16 mouse cellular contexts compared by ENCODE assay signal in the genomic region with DNA sequence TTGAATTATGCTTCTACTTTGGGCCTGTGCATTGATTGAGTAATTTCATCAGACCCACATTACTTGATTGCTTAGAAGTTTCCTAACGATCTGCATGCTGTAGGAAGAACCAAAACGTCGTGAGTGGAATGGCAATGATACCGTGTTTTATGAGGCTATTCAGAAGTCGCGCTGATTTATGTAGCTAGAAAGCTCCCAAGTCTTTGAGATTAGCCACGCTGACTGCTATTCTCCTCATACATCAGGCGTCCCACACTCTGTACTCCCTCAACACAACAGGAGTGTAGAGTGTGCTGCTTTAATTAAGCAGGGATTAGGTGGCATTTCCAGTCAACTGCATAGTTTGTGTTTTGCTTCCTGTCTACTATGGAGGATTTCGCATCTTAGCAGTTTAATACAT. TPM values are rescaled to one million over a fixed set of nuclear protein-coding genes. Genes with fewer than 3 reads are reported as not detected.
DNase-seq lines count a peak whose midpoint lies in the region; ATAC-seq lines count a peak whose summit lies in the region.
"Had no signal": no experiment of that assay in that cellular context is flagged by ENCODE, and none has a peak within 500 bp of the region (broad histone marks: within the 10 kb centered on the region; RNA-seq: fewer than 3 reads in every experiment).

No protein-coding gene starts in this region.

- intact Hi-C loops in left cerebral cortex, postnatal 36 days (cut with DNase I), result loop anchor here (10.0 kb wide), 2 partner anchors 685 to 1385 kb away; no protein-coding TSS in a partner anchor

- 0 out of 2 replicates have a peak overlapping the region, but pooled peaks have one; percentile 2 for H3K4me2 ChIP-seq in forebrain, embryonic 16.5 days (ENCODE audit: low read length)
- H3K4me2 ChIP-seq in forebrain, embryonic 11.5 days (ENCODE audit: low read depth, low read length, severe bottlenecking), result no peak overlapping the region
- peak overlapping the region; percentile 42 for H3K4me2 ChIP-seq in hindbrain, embryonic 13.5 days
- H3K4me2 ChIP-seq in midbrain, embryonic 14.5 days (ENCODE audit: low read length), result peak overlapping the region; percentile 41
- H3K4me2 ChIP-seq: embryonic facial prominence, embryonic 12.5 days; heart, embryonic 13.5 days; liver, embryonic 15.5 days had no signal

- no peak overlapping the region for H3K27ac ChIP-seq in forebrain, embryonic 16.5 days (ENCODE audit: low read length)
- H3K27ac ChIP-seq in forebrain, embryonic 11.5 days (ENCODE audit: low read depth, low read length), result no peak overlapping the region
- H3K27ac ChIP-seq in hindbrain, embryonic 13.5 days, result no peak overlapping the region
- H3K27ac ChIP-seq in midbrain, embryonic 14.5 days (replicated peaks; ENCODE audit: low read depth, low read length), result no peak overlapping the region
- H3K27ac ChIP-seq: embryonic facial prominence, embryonic 12.5 days; heart, embryonic 13.5 days; liver, embryonic 15.5 days had no signal

- ATAC-seq in forebrain, embryonic 16.5 days, result no peak
- no peak for ATAC-seq in forebrain, embryonic 11.5 days (replicated peaks; ENCODE audit: low FRiP score)
- no peak for ATAC-seq in hindbrain, embryonic 13.5 days (ENCODE audit: low FRiP score)
- no peak for ATAC-seq in midbrain, embryonic 14.5 days (ENCODE audit: low FRiP score, low TSS enrichment)
- ATAC-seq: CD4-positive, CD25-positive, alpha-beta regulatory T cell, adult 4 months had no signal

- H3K9me3 ChIP-seq in forebrain, embryonic 16.5 days (ENCODE audit: control insufficient read depth, low read length), result no peaks in the 10 kb centered on the region
- no peaks in the 10 kb centered on the region for H3K9me3 ChIP-seq in forebrain, embryonic 11.5 days (ENCODE audit: control insufficient read depth, low read length)
- no peaks in the 10 kb centered on the region for H3K9me3 ChIP-seq in hindbrain, embryonic 13.5 days
- no peaks in the 10 kb centered on the region for H3K9me3 ChIP-seq in midbrain, embryonic 14.5 days (ENCODE audit: control insufficient read depth, low read length)
- H3K9me3 ChIP-seq: embryonic facial prominence, embryonic 12.5 days; heart, embryonic 13.5 days; liver, embryonic 15.5 days had no signal

- WGBS in forebrain, embryonic 16.5 days, result 13% methylated on average over 9 of the region's 9 CpGs
- WGBS in forebrain, embryonic 11.5 days, result 29% methylated on average over 9 of the region's 9 CpGs
- 16% methylated on average over 9 of the region's 9 CpGs for WGBS in hindbrain, embryonic 13.5 days
- 11% methylated on average over 9 of the region's 9 CpGs for WGBS in midbrain, embryonic 14.5 days

- no peak overlapping the region for H3K9ac ChIP-seq in forebrain, embryonic 16.5 days (replicated peaks; ENCODE audit: low read depth, low read length)
- H3K9ac ChIP-seq in forebrain, embryonic 11.5 days (ENCODE audit: low read length), result no peak overlapping the region
- H3K9ac ChIP-seq in hindbrain, embryonic 13.5 days, result peak overlapping the region; percentile 43; the same call in 1 of the 2 replicates
- H3K9ac ChIP-seq in midbrain, embryonic 14.5 days (replicated peaks; ENCODE audit: low read length), result no peak overlapping the region
- H3K9ac ChIP-seq: embryonic facial prominence, embryonic 12.5 days; heart, embryonic 13.5 days; liver, embryonic 15.5 days had no signal

- H3K27me3 ChIP-seq in forebrain, embryonic 16.5 days (replicated peaks; ENCODE audit: control insufficient read depth, insufficient read depth, low read length), result no peaks in the 10 kb centered on the region
- no peaks in the 10 kb centered on the region for H3K27me3 ChIP-seq in forebrain, embryonic 11.5 days (ENCODE audit: control insufficient read depth, insufficient read depth, low read length)
- H3K27me3 ChIP-seq in hindbrain, embryonic 13.5 days, result no peaks in the 10 kb centered on the region
- no peaks in the 10 kb centered on the region for H3K27me3 ChIP-seq in midbrain, embryonic 14.5 days (ENCODE audit: control insufficient read depth, insufficient read depth, low read length)

- no peak overlapping the region for H3K4me3 ChIP-seq in forebrain, embryonic 16.5 days (replicated peaks; ENCODE audit: low read length)
- no peak overlapping the region for H3K4me3 ChIP-seq in forebrain, embryonic 11.5 days (ENCODE audit: low read depth, low read length)
- peak overlapping the region; percentile 17 for H3K4me3 ChIP-seq in hindbrain, embryonic 13.5 days
- H3K4me3 ChIP-seq in midbrain, embryonic 14.5 days (replicated peaks; ENCODE audit: low read depth, low read length), result peak overlapping the region; percentile 14; the same call in 1 of the 2 replicates
- H3K4me3 ChIP-seq: embryonic facial prominence, embryonic 12.5 days; heart, embryonic 13.5 days; liver, embryonic 15.5 days had no signal

- DNase-seq in forebrain, embryonic 11.5 days (ENCODE audit: low spot score), result no peak
- peak; percentile 73 for DNase-seq in midbrain, embryonic 14.5 days
- DNase-seq in retina, postnatal 1 day, result peak; percentile 15
- no peak for DNase-seq in spleen, adult 18-20 months
- DNase-seq in left cerebral cortex, postnatal 36 days (ENCODE audit: low spot score in 2 of 2), result no peak
- DNase-seq: gastrocnemius, postnatal 36 days; kidney, postnatal 10 days; lung, postnatal 36 days; right cerebral cortex, postnatal 25 days; thymus, postnatal 36 days had no signal

- no peaks in the 10 kb centered on the region for H3K36me3 ChIP-seq in forebrain, embryonic 16.5 days (ENCODE audit: control insufficient read depth, insufficient read depth)
- no peaks in the 10 kb centered on the region for H3K36me3 ChIP-seq in forebrain, embryonic 11.5 days (ENCODE audit: control insufficient read depth, insufficient read depth, low read length)
- no peaks in the 10 kb centered on the region for H3K36me3 ChIP-seq in hindbrain, embryonic 13.5 days
- no peaks in the 10 kb centered on the region for H3K36me3 ChIP-seq in midbrain, embryonic 14.5 days (ENCODE audit: control insufficient read depth, insufficient read depth, low read length)
- H3K36me3 ChIP-seq: embryonic facial prominence, embryonic 12.5 days; heart, embryonic 13.5 days; liver, embryonic 15.5 days had no signal

- peaks cover 11% of the 10 kb centered on the region; the same call in 1 of the 2 replicates for H3K4me1 ChIP-seq in forebrain, embryonic 16.5 days (replicated peaks; ENCODE audit: control insufficient read depth, insufficient read depth, low read length)
- H3K4me1 ChIP-seq in forebrain, embryonic 11.5 days (replicated peaks; ENCODE audit: control insufficient read depth, insufficient read depth, low read length), result no peaks in the 10 kb centered on the region
- peaks cover 22% of the 10 kb centered on the region for H3K4me1 ChIP-seq in hindbrain, embryonic 13.5 days (replicated peaks)
- peaks cover 9% of the 10 kb centered on the region for H3K4me1 ChIP-seq in midbrain, embryonic 14.5 days (ENCODE audit: control insufficient read depth, insufficient read depth, low read length)
- H3K4me1 ChIP-seq: embryonic facial prominence, embryonic 12.5 days; liver, embryonic 15.5 days had no signal

RNA-seq across cellular contexts. Expression of gene Grid2, which starts 4.1 kb away (rescaled TPM):
- polyA plus RNA-seq in forebrain, embryonic 16.5 days (2015; fragmentation: Nextera tagmentation; extraction: Ambion mirVana), result 3.0 and 4.5 TPM in 2 replicates
- 0.51 and 0.90 TPM in 2 replicates for polyA plus RNA-seq in forebrain, embryonic 11.5 days (2014; fragmentation: Nextera tagmentation; extraction: Ambion mirVana)
- 12.2 and 13.4 TPM in 2 replicates for polyA plus RNA-seq in hindbrain, embryonic 13.5 days (2015; fragmentation: Nextera tagmentation; extraction: Ambion mirVana)
- 14.5 and 16.0 TPM in 2 replicates for polyA plus RNA-seq in midbrain, embryonic 14.5 days (2014; fragmentation: Nextera tagmentation; extraction: Ambion mirVana)
- total RNA-seq in left cerebral cortex, postnatal 36 days (2021), result 10 to 100 TPM; 18.9 to 21.9 TPM
- polyA plus RNA-seq: CD4-positive, CD25-positive, alpha-beta regulatory T cell, adult 4 months; liver, embryonic 15.5 days had no signal

Comparison
In these comparisons a context has a peak if more than half of its experiments do, and no peak if none do; other contexts are left out.
1. H3K4me3 ChIP-seq: peak in hindbrain, embryonic 13.5 days (single experiment) and midbrain, embryonic 14.5 days (single experiment); none in forebrain, embryonic 16.5 days (single experiment) and forebrain, embryonic 11.5 days (single experiment).
2. DNase-seq: peak in midbrain, embryonic 14.5 days (single experiment) and retina, postnatal 1 day (single experiment); none in forebrain, embryonic 11.5 days (single experiment), spleen, adult 18-20 months (0 of 2) and left cerebral cortex, postnatal 36 days (0 of 2).